Mouse (Mus musculus) lung, postnatal 0 days (tissue): ENCODE results near the gene Lrguk.

Experiments used
- CTCF ChIP-seq: IDR thresholded peaks from 2 replicates; pipeline ENCODE4 v1.5.1; 2016; ENCODE audit warnings: antibody characterized with exemption, mild to moderate bottlenecking
- EP300 ChIP-seq: IDR thresholded peaks from 2 replicates; pipeline ENCODE4 v1.6.1; 2016; ENCODE audit warnings: antibody characterized with exemption, mild to moderate bottlenecking, control low read depth

DNA sequence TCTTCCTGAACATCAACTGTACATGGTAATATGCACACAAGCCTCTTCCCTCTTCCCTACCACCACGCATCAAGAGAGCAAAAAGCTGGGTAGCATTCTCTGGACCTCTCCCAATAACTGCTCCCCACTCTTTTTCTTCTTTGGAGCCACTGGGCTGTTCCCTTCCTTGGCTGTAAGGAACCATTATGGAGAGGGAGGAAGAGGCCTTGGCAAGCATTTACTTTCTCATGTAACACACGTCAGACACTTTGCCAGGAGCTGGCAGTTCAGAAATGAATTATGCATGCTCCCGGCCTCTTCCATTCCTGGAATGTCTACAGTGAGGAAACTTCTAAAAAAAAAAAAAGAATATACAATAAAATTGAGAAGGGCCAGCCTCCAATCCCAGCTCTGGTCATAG is 125.0 kb downstream of the Lrguk start:
- no peak for TF ChIP-seq CTCF
- TF ChIP-seq EP300 = no peak
